Mouse (Mus musculus) cerebellum, postnatal 36 days (tissue): ENCODE results near the gene Camta2.

Experiments used
- DNase-seq, 2 experiments: peaks; one replicate each; pipeline ENCODE4 v3.0.0; 2021 to 2022; ENCODE audit warnings: mixed read lengths in 2 of 2

Camta2 gene

DNA sequence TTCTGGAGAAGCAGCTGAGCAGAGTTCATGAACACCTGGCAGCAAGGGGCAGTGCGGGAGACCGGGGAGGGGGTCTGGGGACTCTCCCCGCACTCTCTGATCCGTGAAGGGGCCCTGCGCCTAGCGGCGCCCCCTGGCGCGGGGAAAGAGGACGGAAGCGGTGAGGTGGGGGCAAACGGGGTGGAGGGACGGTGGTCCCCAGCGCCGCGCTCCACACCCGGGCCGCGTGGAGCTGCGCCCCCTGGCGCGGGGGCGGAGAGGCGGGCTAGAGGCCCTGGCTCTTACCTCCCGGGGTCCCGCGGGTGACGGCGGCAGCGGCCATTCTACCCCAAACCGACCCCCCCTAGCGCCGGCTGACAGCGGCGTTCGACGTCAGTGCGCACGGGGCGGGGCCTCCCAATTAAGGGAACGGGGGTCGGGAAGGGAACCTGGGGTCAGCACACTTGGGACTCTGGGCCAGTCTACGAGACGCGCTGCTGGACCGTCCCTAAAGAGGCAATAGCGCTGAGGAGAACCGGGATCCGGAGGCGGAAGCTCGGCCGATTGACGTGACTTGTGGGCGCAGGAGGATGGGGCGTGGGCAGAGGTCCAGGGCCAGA, at the start of gene Camta2:
Camta2 (minus strand) TSS at position 505 of the 599 bp plus-strand sequence.
- DNase-seq: peak; percentile 87 to 90

DNA sequence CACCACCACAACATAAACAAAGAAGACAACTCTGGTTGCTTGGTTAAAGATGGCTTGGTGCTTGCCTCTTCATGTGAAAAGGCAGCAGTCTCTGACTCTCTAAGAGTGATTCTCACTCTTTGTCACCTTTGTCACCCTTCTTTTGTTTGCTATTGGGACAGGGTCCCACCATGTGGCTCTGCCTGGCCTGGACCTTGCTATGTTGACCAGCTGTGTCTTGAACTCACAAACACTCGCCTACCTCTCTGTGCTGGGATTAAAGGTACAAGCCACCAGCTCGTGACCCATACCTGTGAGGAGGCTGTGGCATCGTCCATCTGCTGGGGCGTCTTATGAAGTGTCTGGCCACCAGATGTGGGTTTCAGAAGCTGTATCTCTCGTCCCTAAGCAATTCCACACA, 45.4 kb upstream of the Camta2 start:
- no peak for DNase-seq

DNA sequence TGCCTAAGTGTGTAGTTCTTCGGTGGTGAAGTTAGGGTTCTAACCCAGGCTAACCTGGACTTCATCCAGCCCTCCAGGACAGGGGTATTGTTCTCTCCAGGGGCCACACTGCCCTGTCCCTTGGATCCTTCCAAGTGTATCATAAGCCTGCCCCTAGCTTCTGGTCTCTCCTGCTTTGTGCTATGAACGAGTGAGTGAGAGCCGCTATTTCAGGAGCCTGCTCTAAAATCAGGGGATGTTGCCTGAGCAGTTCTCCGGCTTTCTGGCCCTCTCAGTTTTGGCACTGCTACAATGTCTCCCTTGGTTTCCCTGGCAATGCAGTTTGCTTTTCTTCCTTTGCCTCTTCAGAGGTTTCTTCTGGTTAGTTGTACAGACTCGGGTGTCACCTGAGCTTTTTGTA, 43.3 kb upstream of the Camta2 start:
- DNase-seq: peak in 1 of 2 experiments; percentile 9

- no peak for DNase-seq
These were observed 42.6 kb upstream of the Camta2 start for GRCm38 (mm10) chr11:70730427-70731038.

DNA sequence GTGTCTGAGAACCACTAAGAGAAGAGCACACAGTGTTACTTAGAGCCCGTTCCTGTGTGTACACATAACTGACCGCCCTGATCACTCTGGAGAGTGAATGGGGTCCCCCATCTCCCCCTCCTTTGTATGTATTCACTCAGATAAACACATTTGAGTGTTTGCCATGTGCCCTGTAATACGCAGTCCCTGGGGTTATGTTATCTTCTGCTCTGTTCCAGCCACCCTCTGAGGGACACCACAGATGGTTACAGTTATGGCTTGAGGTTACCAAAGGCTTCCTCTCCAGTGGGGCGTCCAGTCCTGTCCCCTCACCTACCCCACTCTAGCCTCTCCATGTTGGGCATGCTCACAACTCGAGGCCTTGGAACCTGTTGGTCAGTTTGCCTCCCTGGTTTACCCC, 39.5 kb upstream of the Camta2 start:
- DNase-seq: no peak

DNA sequence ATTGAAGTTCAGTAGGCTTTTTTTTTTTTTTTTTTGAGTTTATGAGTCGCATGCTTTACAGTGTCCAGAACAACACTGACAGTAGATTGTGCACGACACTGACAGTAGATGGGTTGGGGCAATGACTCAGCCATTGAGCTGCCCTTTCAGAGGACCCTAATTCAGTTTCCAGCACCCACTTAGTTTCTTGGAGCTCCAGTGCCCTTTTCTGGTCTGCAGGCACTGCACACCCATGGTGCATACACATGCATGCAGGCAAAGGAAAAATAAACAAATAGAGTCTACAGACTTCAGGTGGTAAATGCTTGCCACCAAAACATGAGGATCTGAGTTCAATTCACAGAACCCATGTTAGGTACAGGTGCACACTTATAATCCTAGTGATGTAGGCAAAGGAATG, 38.7 kb upstream of the Camta2 start:
- DNase-seq: no peak

GRCm38 (mm10) chr11:70724706-70725105, 36.8 kb upstream of the Camta2 start:
- no peak for DNase-seq

- no peak for DNase-seq
These were observed 33.2 kb upstream of the Camta2 start for GRCm38 (mm10) chr11:70721072-70721471.

GRCm38 (mm10) chr11:70720567-70720966, 32.7 kb upstream of the Camta2 start:
- DNase-seq: no peak

DNA sequence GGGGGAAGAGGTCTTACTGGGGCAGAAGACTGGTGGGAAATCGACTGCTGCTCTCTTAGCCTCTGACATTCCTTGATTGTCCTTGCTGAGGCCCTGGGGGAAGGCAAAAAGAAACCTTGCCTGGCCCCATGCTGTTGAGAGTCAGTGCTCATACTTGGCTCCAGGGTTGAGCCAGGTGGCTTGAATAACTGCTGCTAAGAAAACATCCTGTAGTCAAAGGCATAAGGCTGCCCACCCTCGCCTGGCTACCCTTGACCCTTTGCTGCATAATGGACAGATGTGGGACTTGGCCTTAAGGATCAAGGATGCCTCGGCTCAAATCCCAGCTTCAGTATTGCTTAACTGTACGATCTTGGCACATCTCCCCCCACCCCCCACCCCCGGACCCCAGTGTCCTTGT, 30.6 kb upstream of the Camta2 start:
- DNase-seq: no peak

GRCm38 (mm10) chr11:70715832-70716231, 27.9 kb upstream of the Camta2 start:
- DNase-seq: no peak

- DNase-seq: no peak
These were observed 25.3 kb upstream of the Camta2 start for GRCm38 (mm10) chr11:70713222-70713621.

- DNase-seq: no peak
These were observed 23.1 kb upstream of the Camta2 start for GRCm38 (mm10) chr11:70711026-70711425.

- no peak for DNase-seq
These were observed 18.2 kb upstream of the Camta2 start for GRCm38 (mm10) chr11:70706127-70706526.

DNA sequence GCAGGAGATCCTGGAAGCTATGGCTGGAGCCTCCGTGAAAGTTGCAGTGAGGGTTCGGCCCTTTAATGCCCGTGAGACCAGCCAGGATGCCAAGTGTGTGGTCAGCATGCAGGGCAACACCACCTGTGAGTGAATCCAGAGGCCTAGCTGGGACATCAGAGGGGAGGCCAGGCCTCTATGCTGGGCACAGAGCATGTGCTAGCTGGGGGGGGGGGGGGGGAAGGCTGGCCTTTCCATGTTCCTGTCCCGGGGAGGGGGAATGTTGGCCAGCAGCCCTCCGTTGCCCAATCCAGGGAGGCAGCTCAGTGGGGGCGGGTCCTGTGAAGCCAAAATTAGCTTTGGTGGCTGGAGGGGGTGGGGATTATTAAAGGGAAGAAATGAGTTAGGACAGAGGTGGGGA, 14.9 kb upstream of the Camta2 start:
- DNase-seq: no peak

- DNase-seq: no peak
These were observed 14.3 kb upstream of the Camta2 start for GRCm38 (mm10) chr11:70701984-70702733.

GRCm38 (mm10) chr11:70701221-70701955, 13.5 kb upstream of the Camta2 start:
- no peak for DNase-seq

DNA sequence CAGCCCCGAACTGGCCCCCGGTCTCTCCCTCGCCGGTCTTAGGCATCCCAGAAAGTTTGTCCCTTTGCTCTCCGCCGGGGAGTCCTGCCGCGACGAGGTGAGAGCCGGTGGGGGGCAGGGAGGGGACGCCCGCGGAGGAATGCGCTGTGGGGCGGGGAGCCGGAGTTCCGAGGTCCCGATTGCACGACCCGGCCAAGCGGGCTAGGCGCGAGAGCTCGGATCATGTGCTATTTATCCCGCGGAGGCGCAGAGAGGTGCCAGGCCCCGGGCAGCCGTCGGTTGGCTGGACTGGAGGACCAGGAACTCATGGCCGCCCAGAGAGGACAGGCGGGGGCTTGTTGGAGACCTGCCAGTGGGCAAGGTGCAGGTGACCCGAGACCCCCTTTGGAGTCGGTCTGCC, 12.7 kb upstream of the Camta2 start:
- peak; percentile 62 to 63 for DNase-seq

DNA sequence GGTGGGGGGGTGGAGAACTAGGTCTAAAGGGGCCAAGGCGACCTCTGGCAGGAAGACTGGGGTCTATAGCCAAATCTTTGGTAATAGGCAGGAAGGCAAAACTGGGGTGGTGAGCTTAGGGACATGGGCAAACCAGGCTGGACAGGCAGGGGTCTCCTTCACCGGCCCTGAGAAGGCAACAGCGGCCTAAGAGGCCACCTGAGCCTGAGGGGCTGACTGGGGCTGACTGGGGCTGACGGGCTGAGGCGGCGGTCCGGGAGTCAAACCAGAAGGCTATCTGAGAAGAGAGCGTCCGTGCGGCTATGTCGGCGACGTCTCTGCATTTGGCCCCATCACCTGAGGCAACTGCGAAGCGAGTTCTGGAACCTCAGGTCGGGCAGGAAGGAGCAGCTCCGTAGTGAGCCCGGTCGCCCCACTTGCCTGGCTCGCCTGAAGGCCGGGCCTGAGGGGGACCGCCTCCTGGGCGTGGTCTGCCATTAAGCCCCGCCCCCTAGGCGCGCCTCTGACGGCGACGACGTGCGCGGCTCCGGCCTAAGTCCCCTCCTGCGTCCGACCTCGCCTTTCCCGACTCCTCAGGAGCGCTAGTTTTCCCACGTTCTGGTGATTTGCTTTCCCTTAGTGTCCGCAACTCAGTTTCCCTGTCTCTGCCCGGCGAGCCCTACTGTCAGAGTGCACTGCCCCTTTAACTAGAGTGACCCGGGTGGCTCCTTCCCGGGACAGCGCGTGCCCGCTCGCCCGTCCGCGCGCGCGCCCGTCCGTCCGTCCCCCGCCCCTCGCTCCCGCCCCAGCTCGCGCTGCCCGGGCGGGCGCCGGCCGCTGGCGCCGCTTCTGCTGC, 12.0 kb upstream of the Camta2 start, which contains the start of the genes Inca1 and Kif1c:
Inca1 (minus strand) TSS at position 434 of the 835 bp plus-strand sequence.
Kif1c (plus strand) TSS at position 827 of the 835 bp plus-strand sequence.
- peak; percentile 96 to 97 for DNase-seq

DNA sequence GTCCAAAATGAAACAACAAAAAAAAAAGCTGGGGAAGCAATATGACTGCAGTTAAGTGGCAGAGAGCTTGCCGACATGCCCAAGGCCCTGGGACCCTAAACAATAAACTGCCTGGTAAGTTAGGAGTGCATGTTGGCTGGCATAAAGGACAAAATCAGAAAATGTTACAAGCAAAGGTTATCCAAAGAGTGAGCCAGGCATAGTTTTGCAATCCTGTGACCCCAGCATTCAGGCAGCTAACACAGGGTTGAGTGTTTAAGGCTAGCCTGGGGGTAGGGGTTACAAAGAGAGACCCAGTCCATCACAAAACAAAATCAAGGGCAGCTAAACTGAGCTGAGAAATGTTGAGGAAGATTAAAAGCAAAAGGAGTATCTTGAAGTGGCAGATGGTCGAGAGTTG, 11.1 kb upstream of the Camta2 start:
- no peak for DNase-seq

- DNase-seq: no peak
These were observed 9.5 kb upstream of the Camta2 start for GRCm38 (mm10) chr11:70697376-70697775.

DNA sequence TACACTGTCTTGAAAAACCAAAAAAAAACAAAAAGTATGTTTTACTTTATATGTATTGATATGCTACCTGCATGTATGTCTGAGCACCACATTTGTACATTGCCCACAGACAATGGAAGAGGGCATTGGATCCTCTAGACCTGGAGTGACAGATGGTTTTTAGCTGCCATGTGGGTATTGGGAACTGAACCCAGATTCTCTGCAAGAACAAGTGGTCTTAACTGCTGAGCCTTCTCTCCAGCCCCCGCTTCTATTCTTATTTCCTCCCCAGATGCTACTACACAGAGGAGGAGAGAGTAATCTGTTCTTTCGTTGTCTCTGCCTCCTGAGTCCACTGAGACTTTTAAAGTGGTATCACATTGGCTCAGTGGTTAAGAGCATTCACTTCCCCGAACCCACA, 5.6 kb upstream of the Camta2 start:
- no peak for DNase-seq
